Mouse (Mus musculus): Measurements from ENCODE around the gene Galnt17. TPM values are rescaled to one million over a fixed set of nuclear protein-coding genes. Genes with fewer than 3 reads are reported as not detected.
A peak's percentile ranks its signal among the peaks of the same experiment; 100 is the strongest.

Galnt17 gene
- polyA plus RNA-seq, 1 experiment from 2014 or later = 5.1 TPM

DNA sequence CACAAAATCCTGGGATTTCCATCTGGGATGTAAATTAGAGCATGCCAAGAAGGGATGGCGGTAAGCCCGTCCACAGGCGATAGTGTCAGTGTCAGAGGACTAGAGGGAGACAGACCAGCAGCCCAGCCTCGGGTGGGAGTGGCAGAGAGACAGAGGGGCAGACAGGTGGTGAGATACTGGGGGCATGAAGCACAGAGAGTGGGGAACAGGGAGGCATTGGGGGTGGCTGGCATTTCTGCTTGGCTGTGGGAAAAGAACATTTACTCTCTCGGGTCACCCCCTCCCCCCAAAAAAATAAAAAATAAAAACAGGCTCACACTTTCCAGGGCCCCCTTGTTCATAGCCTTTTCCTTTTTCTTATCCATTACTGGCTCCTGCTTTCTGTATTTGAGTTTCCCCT lies 287.4 kb downstream of the Galnt17 start:
- TF ChIP-seq CTCF (IDR thresholded peaks at IDR 0.05) = no peak
- ATAC-seq = no peak
- ChIA-PET POLR2A (no interaction called here), CTCF (no interaction called here)
- no peaks in the 10 kb centered on the region for H3K27me3 ChIP-seq
- no peak for DNase-seq (ENCODE audit: low read depth, low spot score)
- in situ Hi-C loops (cut with MboI; ENCODE audit: low pct_unique_long_range_greater_than_20kb) = no loop called here

GRCm38 (mm10) chr5:131019346-131019965 lies 288.8 kb downstream of the Galnt17 start:
- in situ Hi-C loops (cut with MboI; ENCODE audit: low pct_unique_long_range_greater_than_20kb) = no loop called here
- CTCF ChIA-PET = interaction anchor here (1.9 kb wide), 1 partner anchor 11 kb away, joined by 6 read pairs; no protein-coding TSS in a partner anchor
- DNase-seq (ENCODE audit: low read depth, low spot score) (no peak), ATAC-seq (no peak)
- POLR2A ChIA-PET = no interaction called here
- no peak for TF ChIP-seq CTCF (IDR thresholded peaks at IDR 0.05)
- H3K27me3 ChIP-seq = no peaks in the 10 kb centered on the region

DNA sequence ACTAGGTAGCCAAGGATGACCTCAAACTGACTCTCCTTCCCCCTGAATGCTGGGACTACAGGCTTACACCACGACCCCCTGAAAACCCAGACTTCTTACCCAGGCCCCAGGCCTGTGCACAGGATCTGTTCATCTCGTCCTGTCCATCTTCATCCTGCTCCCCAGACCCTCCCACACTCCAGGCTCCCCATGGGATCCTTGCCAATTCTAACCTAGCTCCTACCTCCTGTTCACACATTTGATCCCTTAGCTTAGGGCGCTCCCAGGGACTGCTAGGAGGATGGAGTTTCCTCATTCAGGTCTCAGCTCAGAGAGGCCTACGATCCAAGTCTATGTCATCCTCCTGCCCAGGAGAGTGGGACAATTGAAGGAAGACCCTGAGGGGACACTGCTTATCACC lies 292.2 kb downstream of the Galnt17 start:
- in situ Hi-C loops (cut with MboI; ENCODE audit: low pct_unique_long_range_greater_than_20kb) = no loop called here
- TF ChIP-seq CTCF (IDR thresholded peaks at IDR 0.05) = no peak
- H3K27me3 ChIP-seq = no peaks in the 10 kb centered on the region
- CTCF ChIA-PET = interaction anchor here (1.1 kb wide), 1 partner anchor 8 kb away, joined by 3 read pairs; no protein-coding TSS in a partner anchor
- no peak for DNase-seq (ENCODE audit: low read depth, low spot score)
- POLR2A ChIA-PET = no interaction called here
- ATAC-seq = no peak

- in situ Hi-C loops (cut with MboI; ENCODE audit: low pct_unique_long_range_greater_than_20kb) = no loop called here
- H3K27me3 ChIP-seq = no peaks in the 10 kb centered on the region
- POLR2A ChIA-PET = no interaction called here
- DNase-seq (ENCODE audit: low read depth, low spot score) (no peak), ATAC-seq (no peak)
- no peak for TF ChIP-seq CTCF (IDR thresholded peaks at IDR 0.05)
- CTCF ChIA-PET = interaction anchor here (1.1 kb wide), 1 partner anchor 8 kb away, joined by 3 read pairs; no protein-coding TSS in a partner anchor
Observed at GRCm38 (mm10) chr5:131015341-131015740, 293.0 kb downstream of the Galnt17 start.

DNA sequence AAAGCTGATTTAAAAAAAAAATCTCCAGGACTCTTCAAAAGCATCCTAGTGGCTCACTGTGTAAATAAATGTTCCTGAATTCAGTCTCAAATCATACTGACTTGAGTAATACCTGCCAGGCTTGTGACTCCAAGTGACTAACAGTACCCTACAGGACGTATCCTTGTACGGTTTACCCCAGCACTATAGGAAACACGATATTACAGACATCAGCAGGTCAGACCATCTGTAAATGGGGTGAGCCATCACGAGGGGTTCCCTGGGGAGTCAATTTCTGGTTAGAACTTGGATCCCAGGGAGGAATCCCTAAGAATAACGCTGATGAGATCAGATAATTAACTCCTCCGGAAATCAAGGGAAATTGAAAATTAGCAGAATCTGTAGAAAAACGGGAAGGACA lies 294.5 kb downstream of the Galnt17 start:
- ChIA-PET CTCF (interaction anchor here (1.1 kb wide), 1 partner anchor 18 kb away, joined by 4 read pairs; no protein-coding TSS in a partner anchor), POLR2A (no interaction called here)
- TF ChIP-seq CTCF (IDR thresholded peaks at IDR 0.05) = no peak
- H3K27me3 ChIP-seq = no peaks in the 10 kb centered on the region
- ATAC-seq (no peak), DNase-seq (ENCODE audit: low read depth, low spot score) (no peak)
- in situ Hi-C loops (cut with MboI; ENCODE audit: low pct_unique_long_range_greater_than_20kb) = loop anchor here (5.0 kb wide), 1 partner anchor 413 kb away; no protein-coding TSS in a partner anchor

DNA sequence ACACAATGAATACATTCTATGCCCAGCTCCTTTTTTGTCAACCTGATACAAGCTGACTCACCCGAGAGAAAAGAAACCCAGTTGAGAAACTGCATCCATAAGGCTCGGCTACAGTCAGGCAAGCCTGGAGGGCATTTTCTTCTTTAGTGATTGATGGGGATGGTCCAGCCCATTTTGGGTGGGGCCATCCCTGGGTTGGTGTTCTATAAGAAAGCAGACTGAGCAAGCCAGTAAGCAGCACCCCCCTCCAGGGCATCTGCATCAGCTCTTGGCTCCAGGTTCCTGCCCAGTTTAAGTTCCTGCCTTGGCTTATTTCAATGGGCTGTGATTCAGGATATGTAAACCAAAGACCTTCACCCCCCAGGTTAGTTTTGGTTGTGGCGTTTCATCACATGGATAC lies 295.2 kb downstream of the Galnt17 start:
- DNase-seq (ENCODE audit: low read depth, low spot score) = no peak
- H3K27me3 ChIP-seq = no peaks in the 10 kb centered on the region
- ChIA-PET CTCF (no interaction called here), POLR2A (no interaction called here)
- no peak for ATAC-seq
- in situ Hi-C loops (cut with MboI; ENCODE audit: low pct_unique_long_range_greater_than_20kb) = loop anchor here (5.0 kb wide), 1 partner anchor 414 kb away; no protein-coding TSS in a partner anchor
- no peak for TF ChIP-seq CTCF (IDR thresholded peaks at IDR 0.05)

DNA sequence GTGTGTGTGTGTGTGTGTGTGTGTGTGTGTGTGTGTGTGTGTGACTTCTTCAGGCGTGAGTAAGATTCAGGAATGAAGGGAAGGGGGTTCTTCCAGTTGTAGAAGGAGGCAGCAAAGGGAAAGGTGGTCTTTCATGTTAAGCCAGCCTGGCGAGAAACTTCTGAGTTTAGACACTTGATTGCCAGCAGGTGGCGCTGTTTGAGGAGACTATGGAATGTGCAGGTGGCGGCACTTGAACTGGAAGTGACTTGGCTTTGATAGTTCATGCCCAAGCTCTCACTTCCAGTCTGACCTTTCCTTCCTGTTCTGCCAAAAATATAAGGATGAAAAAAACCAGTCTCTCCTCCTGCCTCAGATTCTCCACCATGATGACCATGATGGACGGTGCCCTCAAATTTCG lies 298.8 kb downstream of the Galnt17 start:
- DNase-seq (ENCODE audit: low read depth, low spot score) (no peak), ATAC-seq (no peak)
- ChIA-PET POLR2A (no interaction called here), CTCF (interaction anchor here (0.8 to 3.4 kb wide), 6 partner anchors 10 to 419 kb away, joined by 3 to 17 read pairs (median 4); no protein-coding TSS in a partner anchor)
- in situ Hi-C loops (cut with MboI; ENCODE audit: low pct_unique_long_range_greater_than_20kb) = no loop called here
- TF ChIP-seq CTCF (IDR thresholded peaks at IDR 0.05) = peak; percentile 54
- H3K27me3 ChIP-seq = no peaks in the 10 kb centered on the region

DNA sequence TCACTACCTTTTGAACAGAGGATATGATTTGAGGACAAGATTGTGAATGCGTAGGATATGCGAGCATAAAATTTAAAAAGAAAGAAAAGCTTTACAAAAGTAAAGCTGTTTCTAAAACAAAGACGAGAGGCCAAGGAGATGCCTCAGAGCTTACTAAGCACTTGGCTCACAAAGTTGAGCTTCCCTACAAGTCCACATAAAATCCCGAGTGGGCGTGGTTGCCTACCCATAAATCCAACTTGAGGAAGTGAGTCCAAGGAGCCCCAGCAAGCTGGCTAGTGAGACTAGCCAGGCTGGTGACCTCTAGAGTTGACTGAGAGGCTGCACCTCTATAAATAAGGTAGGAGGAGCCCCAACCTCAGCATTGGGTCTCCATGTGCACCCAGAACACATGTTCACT lies 299.8 kb downstream of the Galnt17 start:
- no peak for TF ChIP-seq CTCF (IDR thresholded peaks at IDR 0.05)
- DNase-seq (ENCODE audit: low read depth, low spot score) (no peak), ATAC-seq (no peak)
- ChIA-PET POLR2A (no interaction called here), CTCF (interaction anchor here (0.9 to 3.4 kb wide), 11 partner anchors 11 to 423 kb away, joined by 3 to 17 read pairs (median 3); partner anchors contain the start of gene Galnt17)
- in situ Hi-C loops (cut with MboI; ENCODE audit: low pct_unique_long_range_greater_than_20kb) = no loop called here
- H3K27me3 ChIP-seq = no peaks in the 10 kb centered on the region

DNA sequence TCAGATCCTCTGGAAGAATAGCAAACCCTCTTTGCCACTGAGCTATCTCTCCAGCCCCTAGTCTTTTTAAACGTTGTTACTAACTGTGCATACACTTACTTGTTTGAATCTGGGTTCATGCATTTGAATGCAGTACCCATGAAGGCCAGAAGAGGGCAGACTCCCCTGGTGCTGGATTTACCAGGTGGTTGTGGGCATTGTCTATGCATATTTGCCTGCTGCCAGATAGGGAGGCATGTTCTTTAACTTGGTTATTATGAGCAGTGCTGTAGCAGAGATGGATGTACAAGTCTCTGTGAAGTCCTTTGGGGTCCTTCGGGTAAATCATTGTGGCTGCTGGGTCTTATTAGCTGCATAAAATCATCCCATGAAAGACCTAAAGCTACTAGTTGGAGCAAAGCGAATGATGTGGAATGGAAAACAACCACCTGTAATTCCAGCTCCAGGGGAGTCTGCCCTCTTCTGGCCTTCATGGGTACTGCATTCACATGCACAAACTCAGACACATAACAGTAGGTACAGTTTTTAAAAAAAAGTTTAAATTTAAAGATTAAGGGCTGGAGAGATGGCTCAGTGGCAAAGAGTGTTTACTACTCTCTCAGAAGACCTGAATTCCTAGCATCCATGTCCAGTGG lies 300.3 kb downstream of the Galnt17 start:
- ATAC-seq (no peak), DNase-seq (ENCODE audit: low read depth, low spot score) (no peak)
- H3K27me3 ChIP-seq = no peaks in the 10 kb centered on the region
- POLR2A ChIA-PET = no interaction called here
- in situ Hi-C loops (cut with MboI; ENCODE audit: low pct_unique_long_range_greater_than_20kb) = no loop called here
- CTCF ChIA-PET = interaction anchor here (0.7 to 3.4 kb wide), 12 partner anchors 8 to 424 kb away, joined by 3 to 17 read pairs (median 3); partner anchors contain the start of gene Galnt17
- TF ChIP-seq CTCF (IDR thresholded peaks at IDR 0.05) = peak; percentile 65

DNA sequence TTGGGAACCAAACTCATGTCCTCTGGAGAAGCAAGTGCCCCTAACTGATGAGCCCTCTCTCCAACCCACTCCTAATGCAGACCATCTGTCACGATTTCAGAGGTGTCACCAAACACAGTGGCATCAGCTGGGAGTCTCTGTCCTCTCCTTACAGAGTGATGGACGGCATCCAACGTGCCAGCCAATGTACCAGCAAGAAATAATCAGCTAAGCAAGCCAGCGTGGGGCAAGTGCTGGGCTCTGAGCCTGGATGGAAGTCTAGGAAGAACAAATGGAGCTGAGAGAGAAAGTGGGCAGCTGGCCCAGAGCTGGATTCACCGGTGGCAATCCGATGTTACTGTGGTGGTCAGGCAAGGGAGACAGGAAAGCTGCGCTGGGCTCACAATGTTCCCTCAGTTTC lies 301.1 kb downstream of the Galnt17 start:
- ATAC-seq (no peak), DNase-seq (ENCODE audit: low read depth, low spot score) (no peak)
- ChIA-PET CTCF (interaction anchor here (0.7 to 3.4 kb wide), 6 partner anchors 8 to 424 kb away, joined by 3 to 17 read pairs (median 3); no protein-coding TSS in a partner anchor), POLR2A (no interaction called here)
- in situ Hi-C loops (cut with MboI; ENCODE audit: low pct_unique_long_range_greater_than_20kb) = no loop called here
- H3K27me3 ChIP-seq = no peaks in the 10 kb centered on the region
- TF ChIP-seq CTCF (IDR thresholded peaks at IDR 0.05) = no peak

- DNase-seq (ENCODE audit: low read depth, low spot score) (no peak), ATAC-seq (no peak)
- CTCF ChIA-PET = interaction anchor here (1.2 kb wide), 1 partner anchor 137 kb away, joined by 3 read pairs; no protein-coding TSS in a partner anchor
- H3K27me3 ChIP-seq = no peaks in the 10 kb centered on the region
- POLR2A ChIA-PET = no interaction called here
- in situ Hi-C loops (cut with MboI; ENCODE audit: low pct_unique_long_range_greater_than_20kb) = no loop called here
- TF ChIP-seq CTCF (IDR thresholded peaks at IDR 0.05) = no peak
Observed at GRCm38 (mm10) chr5:131006524-131006923, 301.8 kb downstream of the Galnt17 start.
